Mouse (Mus musculus) gastrocnemius, adult 18-20 months (tissue): ENCODE measurements around the gene Trim2. TPM values are rescaled to one million over a fixed set of nuclear protein-coding genes. Genes with fewer than 3 reads are reported as not detected.

Experiments used
- DNase-seq: peaks from one replicate; pipeline ENCODE4 v3.0.0; 2021; ENCODE audit warnings: low spot score
- total RNA-seq, 2 experiments: library from RNA; stranded (reverse); gene quantifications; 2 replicates each; pipeline ENCODE4 v1.2.3; 2021

The Trim2 gene
- total RNA-seq, 2 experiments from 2014 or later = 1.4 to 1.8 TPM

GRCm38 (mm10) chr3:84154721-84155141 lies 151.9 kb downstream of the Trim2 start:
- DNase-seq = no peak

DNA sequence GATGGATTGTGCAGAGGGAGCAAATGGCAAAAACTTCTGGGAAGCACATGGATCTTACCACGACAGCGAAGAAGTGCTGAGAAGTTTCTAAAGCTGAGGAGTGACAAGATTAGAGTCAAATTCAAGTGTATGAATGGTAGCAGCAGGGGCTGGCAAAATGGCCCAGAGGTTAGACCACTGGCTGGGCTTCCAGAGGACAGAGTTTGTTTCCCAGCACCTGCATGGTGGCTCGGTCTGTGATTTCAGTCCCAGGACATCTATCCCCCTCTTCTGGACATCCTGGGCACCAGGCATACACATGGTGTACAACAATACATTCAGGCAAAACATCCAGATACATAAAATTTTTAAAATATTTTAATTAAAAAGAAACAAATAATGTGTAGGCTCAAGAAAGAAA lies 156.8 kb downstream of the Trim2 start:
- DNase-seq = no peak

DNA sequence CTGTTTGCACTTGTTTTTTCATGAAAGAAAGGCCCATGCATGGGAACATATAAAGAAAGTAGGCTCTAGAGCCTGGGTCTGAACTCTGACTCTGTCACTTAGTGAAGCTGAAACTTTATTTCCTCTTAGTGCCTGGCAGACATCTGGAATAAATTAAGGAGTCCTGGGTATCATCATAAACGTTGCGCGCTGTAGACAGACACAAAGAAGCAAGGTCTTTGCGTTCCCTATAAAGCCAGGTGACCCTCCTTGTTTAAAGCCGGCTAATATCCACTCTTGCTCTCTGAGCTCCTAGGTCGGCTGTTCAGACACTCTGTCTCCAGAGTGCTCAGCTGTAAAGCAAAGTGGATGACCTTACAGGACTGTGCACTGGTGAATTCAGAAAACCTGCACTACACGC lies 165.7 kb downstream of the Trim2 start:
- no peak for DNase-seq

GRCm38 (mm10) chr3:84136509-84136908 lies 170.2 kb downstream of the Trim2 start:
- DNase-seq = no peak

DNA sequence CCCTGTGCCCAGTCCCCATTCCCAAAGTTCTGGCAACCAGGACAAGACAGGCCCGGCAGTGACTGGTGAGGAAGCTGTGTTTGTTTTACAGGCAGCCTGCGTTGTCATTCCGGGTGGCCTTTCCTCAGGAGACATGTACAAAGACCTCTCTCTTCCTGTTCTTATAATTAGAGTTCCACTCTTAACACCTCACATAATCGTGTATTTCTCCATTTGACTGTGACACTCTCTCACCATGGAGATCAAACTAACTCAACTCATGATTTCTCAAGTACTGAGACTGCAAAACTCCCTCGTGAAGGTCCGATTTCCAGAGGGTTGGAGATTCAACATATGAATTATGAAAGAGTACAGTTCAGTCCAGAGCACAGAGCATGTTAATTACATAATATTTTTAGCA lies 170.7 kb downstream of the Trim2 start:
- no peak for DNase-seq

- no peak for DNase-seq
Measured at GRCm38 (mm10) chr3:84135387-84135786, 171.3 kb downstream of the Trim2 start.

DNA sequence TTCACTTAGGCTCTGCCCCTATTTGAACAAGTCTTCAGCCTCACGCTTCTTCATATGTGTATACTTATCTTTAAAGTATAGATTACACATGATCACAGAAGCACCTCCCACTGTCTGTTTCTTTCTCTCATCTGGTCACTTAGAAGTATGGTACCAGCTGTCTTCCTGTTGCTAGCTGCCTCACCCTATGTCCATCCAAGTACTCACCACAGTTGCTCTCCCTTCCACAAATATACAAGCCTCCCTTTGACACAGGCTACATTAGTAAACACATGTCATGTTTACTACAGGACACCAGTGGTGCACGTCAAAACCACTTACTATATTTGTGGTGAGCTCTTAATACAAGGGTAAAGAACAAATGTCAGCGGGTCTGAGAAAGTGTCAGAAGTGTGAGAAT lies 175.3 kb downstream of the Trim2 start:
- DNase-seq = no peak

GRCm38 (mm10) chr3:84130776-84131175 lies 175.9 kb downstream of the Trim2 start:
- DNase-seq = no peak

DNA sequence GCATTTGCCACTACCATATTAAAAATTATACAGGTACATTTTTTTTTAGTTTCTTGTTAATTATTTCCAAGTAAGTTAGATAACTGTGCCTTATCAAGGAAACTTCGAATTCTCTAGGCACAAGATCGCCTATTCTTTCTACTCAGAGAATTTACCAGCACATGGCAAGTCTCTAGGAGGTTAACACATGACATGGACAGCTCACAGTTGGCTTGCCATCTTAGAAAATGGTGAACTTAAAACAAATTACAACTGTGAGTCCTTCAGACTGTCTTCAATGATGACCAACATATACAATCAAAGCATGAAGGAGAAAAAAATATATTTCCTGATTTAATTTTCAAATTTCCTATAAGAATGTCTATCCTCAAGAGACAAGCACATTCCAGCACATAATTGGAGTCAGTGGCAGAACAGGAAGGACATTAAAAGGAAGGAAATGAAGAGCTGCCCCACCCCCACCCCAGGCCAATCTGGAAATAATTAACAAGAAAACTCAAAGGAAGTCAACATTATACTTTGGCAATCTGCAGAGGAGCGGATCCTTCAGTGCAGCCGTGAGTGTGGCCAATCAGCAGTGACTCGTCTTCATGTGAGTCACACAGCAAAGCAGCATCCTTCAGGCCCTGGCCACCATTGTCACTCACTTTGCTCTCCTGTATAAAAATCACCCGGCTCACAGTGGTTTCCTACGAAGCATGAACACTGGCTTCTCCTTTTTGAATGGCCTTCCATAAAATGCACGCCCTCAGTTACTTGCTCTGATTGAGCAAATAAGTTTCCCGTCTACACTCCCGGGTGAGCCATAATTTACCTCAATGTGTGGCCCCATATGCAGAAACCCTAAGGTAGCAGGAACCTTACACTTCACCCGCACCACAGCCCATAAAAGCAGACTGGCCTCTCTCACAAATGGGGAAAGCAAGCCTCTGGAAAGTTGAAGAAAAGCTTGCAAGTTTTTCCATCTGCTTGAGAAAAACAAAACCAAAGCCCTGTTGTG lies 177.5 kb downstream of the Trim2 start:
- DNase-seq = no peak

- DNase-seq = peak; percentile 18
Measured at GRCm38 (mm10) chr3:84127431-84127830, 179.2 kb downstream of the Trim2 start.

DNA sequence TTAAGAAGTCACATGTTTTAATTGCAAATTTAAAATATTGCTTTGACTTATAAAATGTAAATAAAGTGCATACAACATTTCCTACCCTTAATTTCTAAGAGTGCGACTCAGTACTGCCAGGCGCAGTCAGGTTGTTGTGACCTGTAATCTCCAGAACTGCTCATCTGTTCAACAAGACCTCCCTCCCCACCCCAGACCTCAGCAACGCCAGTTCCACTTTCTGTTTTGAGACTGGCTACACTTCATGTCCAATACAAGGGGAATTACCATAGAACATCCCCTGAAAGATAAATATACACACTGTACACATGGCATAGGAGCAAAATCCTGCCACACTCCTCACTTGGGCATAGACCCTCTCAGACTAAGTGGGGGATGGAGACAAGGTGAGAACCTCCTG lies 180.0 kb downstream of the Trim2 start:
- DNase-seq = no peak

DNA sequence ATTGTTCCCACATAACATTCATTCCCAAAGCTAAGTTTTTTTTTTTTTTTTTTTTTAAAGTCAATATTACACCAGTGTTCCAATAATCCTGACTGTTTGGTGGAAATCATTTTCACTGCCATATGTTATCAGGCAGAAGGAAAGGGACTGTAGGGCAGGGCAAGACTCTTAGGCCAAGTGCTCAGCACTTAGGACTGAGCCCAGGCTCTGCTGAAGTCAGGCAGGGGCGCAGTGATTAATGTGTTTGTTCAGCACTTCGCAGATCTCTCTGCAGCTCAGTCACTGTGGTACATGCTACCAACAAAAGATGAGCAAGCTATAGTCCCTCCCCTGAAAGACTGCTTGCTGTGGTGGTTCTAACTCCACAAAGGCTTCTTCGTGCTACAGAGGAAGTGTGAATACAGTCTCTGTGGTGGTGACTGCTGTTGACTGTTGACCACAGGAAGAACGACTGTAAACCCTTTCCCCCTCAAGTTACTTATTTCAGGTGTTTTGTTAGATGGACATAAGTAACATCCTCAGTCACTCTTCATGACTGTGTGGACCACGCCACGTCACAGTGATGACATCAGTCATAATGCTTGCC lies 180.9 kb downstream of the Trim2 start:
- DNase-seq = no peak

DNA sequence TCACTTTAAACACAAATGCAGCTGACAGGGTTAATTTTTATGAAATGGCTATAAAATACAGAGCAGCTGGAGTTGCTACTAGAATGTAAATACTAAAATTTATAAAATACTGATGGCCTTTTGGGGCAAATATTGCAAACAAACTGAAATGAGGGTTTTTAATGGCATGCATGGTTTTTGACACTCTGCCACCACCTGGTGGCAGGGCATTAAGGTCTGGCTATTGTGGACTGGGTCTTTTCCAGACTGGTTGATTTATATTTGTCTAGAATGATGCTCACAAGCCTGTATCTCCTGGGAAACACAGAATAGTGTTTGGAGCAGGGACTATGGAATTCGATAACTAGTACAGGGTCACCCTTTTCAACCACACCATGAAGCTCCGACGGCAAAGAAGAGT lies 183.2 kb downstream of the Trim2 start:
- DNase-seq = peak; percentile 27

DNA sequence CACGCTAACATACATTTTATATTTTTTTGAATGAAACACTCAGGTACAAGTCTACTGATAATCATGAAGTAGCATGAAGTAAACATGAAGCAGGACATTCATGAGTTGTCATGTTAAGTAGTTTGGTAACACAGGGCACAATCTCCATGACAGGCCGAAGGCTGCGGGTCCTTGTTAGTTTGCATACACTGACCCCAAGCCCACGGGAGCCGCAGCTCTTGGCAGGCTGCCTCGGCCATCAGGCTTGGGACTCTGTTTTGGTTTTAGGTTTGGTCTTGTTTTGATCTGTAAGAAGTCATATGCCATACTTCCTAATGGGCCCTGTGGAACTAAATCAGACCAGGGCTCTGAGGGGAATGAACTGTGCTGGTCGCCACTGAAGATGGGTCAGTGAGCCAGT lies 188.0 kb downstream of the Trim2 start:
- no peak for DNase-seq

- no peak for DNase-seq
Measured at GRCm38 (mm10) chr3:84118178-84118577, 188.5 kb downstream of the Trim2 start.

Other genes starting within 250 kb of the Trim2 start
- 1 to 10 TPM in 1 of 2 experiments, under 1 TPM in 1; 0.80 to 1.2 TPM for gene Mnd1, start 151.1 kb downstream of the Trim2 start, total RNA-seq
- not detected for gene Gm6525, start 132.8 kb downstream of the Trim2 start, total RNA-seq
- under 1 TPM; 0.21 to 0.80 TPM for gene Fhdc1, start 173.6 kb upstream of the Trim2 start, total RNA-seq